12 mouse cellular contexts compared by ENCODE assay signal in genomic region chr12:117807637-117808036, GRCm38 (mm10). TPM values are rescaled to one million over a fixed set of nuclear protein-coding genes. Genes with fewer than 3 reads are reported as not detected.
DNase-seq lines count a peak whose midpoint lies in the region; ATAC-seq and TF ChIP-seq lines count a peak whose summit lies in the region.
"Had no signal": no experiment of that assay in that cellular context is flagged by ENCODE, and none has a peak within 500 bp of the region (broad histone marks: within the 10 kb centered on the region; RNA-seq: fewer than 3 reads in every experiment).

No protein-coding gene starts in this region.

- H3K27ac ChIP-seq in layer of hippocampus, adult 2 months: peak overlapping the region; percentile 85; the same call in 1 of the 2 replicates
- H3K27ac ChIP-seq in forebrain, embryonic 14.5 days (ENCODE audit: low read depth, low read length): 0 out of 2 replicates have a peak overlapping the region, but pooled peaks have one; percentile 0
- no peak overlapping the region for H3K27ac ChIP-seq in limb, embryonic 13.5 days
- H3K27ac ChIP-seq in neural tube, embryonic 14.5 days (ENCODE audit: low read depth, low read length): no peak overlapping the region
- H3K27ac ChIP-seq: liver, embryonic 14.5 days had no signal

- no peaks in the 10 kb centered on the region for H3K9me3 ChIP-seq in forebrain, embryonic 14.5 days (replicated peaks; ENCODE audit: control insufficient read depth, low read length)
- no peaks in the 10 kb centered on the region for H3K9me3 ChIP-seq in limb, embryonic 13.5 days
- H3K9me3 ChIP-seq in neural tube, embryonic 14.5 days (ENCODE audit: control insufficient read depth, low read length): no peaks in the 10 kb centered on the region

- H3K27me3 ChIP-seq in forebrain, embryonic 14.5 days (replicated peaks; ENCODE audit: control insufficient read depth, insufficient read depth, low read length): peaks cover 13% of the 10 kb centered on the region
- peaks cover 31% of the 10 kb centered on the region for H3K27me3 ChIP-seq in limb, embryonic 13.5 days
- peaks cover 2% of the 10 kb centered on the region; the same call in 1 of the 2 replicates for H3K27me3 ChIP-seq in neural tube, embryonic 14.5 days (ENCODE audit: control insufficient read depth, insufficient read depth, low read length)

- peaks cover 41% of the 10 kb centered on the region for H3K4me1 ChIP-seq in forebrain, embryonic 14.5 days (ENCODE audit: control insufficient read depth, insufficient read depth, low read length)
- H3K4me1 ChIP-seq in limb, embryonic 13.5 days: peaks cover 55% of the 10 kb centered on the region
- H3K4me1 ChIP-seq in neural tube, embryonic 14.5 days (ENCODE audit: control insufficient read depth, insufficient read depth, low read length): peaks cover 39% of the 10 kb centered on the region

- DNase-seq in layer of hippocampus, adult 2 months (ENCODE audit: low spot score in 2 of 2): no peak
- DNase-seq in layer of hippocampus, adult 9-10 months (ENCODE audit: low spot score): no peak
- no peak for DNase-seq in forebrain, embryonic 14.5 days (ENCODE audit: low spot score)
- DNase-seq in cerebellum, adult 8-10 months: no peak
- no peak for DNase-seq in cerebellum, adult 11 months
- no peak for DNase-seq in layer of hippocampus, postnatal 14 days (ENCODE audit: low spot score in 2 of 2)
- DNase-seq: adrenal gland, postnatal 36 days; gastrocnemius, postnatal 36 days; heart, postnatal 36 days had no signal

- no peaks in the 10 kb centered on the region for H3K36me3 ChIP-seq in forebrain, embryonic 14.5 days (ENCODE audit: control insufficient read depth, insufficient read depth, low read length)
- H3K36me3 ChIP-seq in limb, embryonic 13.5 days: no peaks in the 10 kb centered on the region
- no peaks in the 10 kb centered on the region for H3K36me3 ChIP-seq in neural tube, embryonic 14.5 days (ENCODE audit: control insufficient read depth, insufficient read depth, low read length)

- H3K4me2 ChIP-seq in forebrain, embryonic 14.5 days (ENCODE audit: low read length): peak overlapping the region; percentile 29; the same call in 1 of the 2 replicates
- H3K4me2 ChIP-seq in limb, embryonic 13.5 days (replicated peaks): peak overlapping the region; percentile 57
- peak overlapping the region; percentile 34 for H3K4me2 ChIP-seq in neural tube, embryonic 14.5 days (ENCODE audit: low read depth, low read length)

- ATAC-seq in forebrain, embryonic 14.5 days: no peak
- ATAC-seq in limb, embryonic 13.5 days (ENCODE audit: low FRiP score, low read depth): no peak
- no peak for ATAC-seq in neural tube, embryonic 14.5 days (ENCODE audit: low read depth)

- WGBS in forebrain, embryonic 14.5 days: 27% methylated on average over 8 of the region's 12 CpGs
- WGBS in limb, embryonic 13.5 days: 29% methylated on average over 12 of the region's 12 CpGs
- 3% methylated on average over 8 of the region's 12 CpGs for WGBS in neural tube, embryonic 14.5 days

- TF ChIP-seq CTCF in layer of hippocampus, adult 2 months (conservative IDR thresholded peaks at IDR 0.05): no peak

- H3K9ac ChIP-seq in forebrain, embryonic 14.5 days (ENCODE audit: low read length): no peak overlapping the region
- H3K9ac ChIP-seq in limb, embryonic 13.5 days: no peak overlapping the region
- no peak overlapping the region for H3K9ac ChIP-seq in neural tube, embryonic 14.5 days (replicated peaks; ENCODE audit: low read depth, low read length)
- H3K9ac ChIP-seq: liver, embryonic 14.5 days had no signal

- H3K4me3 ChIP-seq in layer of hippocampus, adult 2 months: no peak overlapping the region
- H3K4me3 ChIP-seq in forebrain, embryonic 14.5 days (ENCODE audit: low read depth, low read length): no peak overlapping the region
- no peak overlapping the region for H3K4me3 ChIP-seq in limb, embryonic 13.5 days
- no peak overlapping the region for H3K4me3 ChIP-seq in neural tube, embryonic 14.5 days (ENCODE audit: low read depth, low read length)

RNA-seq across cellular contexts. Expression of gene Cdca7l, which starts 3.5 kb away (rescaled TPM):
- total RNA-seq in layer of hippocampus, adult 2 months (2021): 1 to 10 TPM; 1.0 to 1.4 TPM
- polyA plus RNA-seq in forebrain, embryonic 14.5 days (2014; fragmentation: Nextera tagmentation; extraction: Ambion mirVana): 11.1 and 12.6 TPM in 2 replicates
- polyA plus RNA-seq in limb, embryonic 13.5 days (2015; fragmentation: Nextera tagmentation; extraction: Ambion mirVana): 32.4 and 32.7 TPM in 2 replicates
- 2.4 and 3.9 TPM in 2 replicates for polyA plus RNA-seq in neural tube, embryonic 14.5 days (2014; fragmentation: Nextera tagmentation; extraction: Ambion mirVana)
- total RNA-seq in layer of hippocampus, postnatal 14 days (2021): 1 to 10 TPM; 1.1 to 1.2 TPM

Comparison
In these comparisons a context has a peak if more than half of its experiments do, and no peak if none do; other contexts are left out.
1. H3K27ac ChIP-seq: peak in layer of hippocampus, adult 2 months (single experiment) and forebrain, embryonic 14.5 days (single experiment); none in limb, embryonic 13.5 days (single experiment) and neural tube, embryonic 14.5 days (single experiment).
2. Peak in every context shown above with its lines, with median percentiles within 50 percentile points of each other: H3K4me2 ChIP-seq.